Mouse (Mus musculus): ENCODE measurements around the gene Simc1.
"Not testable (repeated sequence)": the region's sequence is repeated elsewhere in the genome, so short reads cannot be mapped to it uniquely, and the experiment has no call there.

Simc1 gene

GRCm38 (mm10) chr13:54503604-54504521 lies at the start of gene Simc1:
TSS of gene Simc1 (plus strand) at chr13:54503779.
- DNase-seq: peak; percentile 63 to 66

DNA sequence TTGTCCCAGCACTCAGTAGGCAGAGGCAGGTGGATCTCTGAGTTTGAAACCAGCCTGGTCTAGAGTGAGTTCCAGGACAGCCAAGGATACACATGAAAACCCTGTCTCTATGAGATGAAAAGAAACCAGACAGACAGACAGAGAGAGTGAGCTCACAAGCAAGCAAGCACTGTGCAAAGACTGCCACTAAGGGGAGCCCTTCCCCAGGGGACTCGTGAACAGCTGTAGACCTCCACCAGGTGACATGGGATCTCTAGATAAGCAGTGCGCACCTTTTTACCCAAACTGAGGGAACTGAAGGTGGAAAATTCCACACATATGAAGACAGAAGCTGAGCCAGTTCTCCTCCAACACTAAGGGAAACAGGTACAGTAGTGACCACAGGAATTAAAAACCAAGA lies 46.5 kb upstream of the Simc1 start:
- peak in 1 of 2 experiments; percentile 20 for DNase-seq

DNA sequence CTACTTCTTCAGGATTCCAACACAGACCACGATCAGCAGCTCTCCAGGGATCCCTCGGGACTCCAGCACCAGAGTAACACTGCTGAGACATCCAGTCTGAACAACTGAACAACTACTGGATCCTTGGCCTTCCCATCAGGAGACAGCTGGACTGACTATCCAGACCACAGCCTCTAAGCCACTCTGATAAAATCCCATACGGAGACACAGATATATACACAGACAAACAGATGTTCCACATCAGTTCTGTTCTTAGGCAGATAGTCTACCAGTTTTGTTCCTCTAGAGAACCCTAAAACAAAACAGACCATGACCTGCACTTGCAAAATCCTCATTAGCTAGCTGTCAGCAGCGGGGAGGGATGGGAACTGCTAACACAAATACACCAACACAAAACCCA lies 44.3 kb upstream of the Simc1 start:
- DNase-seq: no peak

DNA sequence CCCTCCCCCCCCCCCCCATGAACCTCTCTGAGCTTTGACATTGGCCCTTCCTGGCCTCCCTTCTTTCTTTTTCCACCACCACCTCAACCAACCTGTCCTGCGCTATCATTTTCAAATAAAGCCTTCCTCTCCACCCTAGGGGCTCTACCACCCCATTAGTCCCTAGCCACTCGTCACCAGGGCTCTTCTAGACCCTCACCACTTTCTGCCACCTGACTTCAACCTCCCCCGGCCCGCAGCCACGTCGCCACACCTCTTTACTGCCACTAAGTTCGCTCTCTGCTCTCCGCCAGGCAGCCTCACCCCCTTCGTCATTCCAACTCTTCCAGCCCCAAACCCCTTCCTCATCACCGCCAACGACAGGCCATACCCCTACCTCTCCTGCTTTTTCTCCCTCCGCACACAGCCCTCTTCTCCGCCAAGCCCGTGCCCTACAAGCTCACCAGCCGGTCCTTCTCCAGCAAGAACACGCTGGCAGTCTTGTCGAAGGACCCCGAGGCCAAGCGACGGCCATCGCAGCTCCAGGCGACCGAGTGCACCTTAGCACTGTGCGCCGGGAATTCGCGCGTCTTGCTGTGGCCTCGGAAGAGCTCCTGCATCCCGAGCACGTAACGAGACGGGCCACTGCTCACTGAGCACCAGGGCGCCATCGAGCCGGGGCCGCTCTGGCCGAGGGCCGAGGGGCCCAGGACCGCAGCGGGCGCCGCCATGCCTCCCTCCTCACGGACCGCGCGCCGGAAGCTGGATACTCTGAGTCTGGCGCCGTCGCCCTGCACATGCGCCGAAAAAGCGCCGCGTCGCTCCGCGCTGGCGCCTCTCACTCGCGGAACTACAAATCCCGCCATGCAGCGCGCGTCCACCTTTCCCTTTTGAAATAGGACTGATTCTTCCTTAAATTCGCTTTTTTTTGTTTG lies 35.2 kb upstream of the Simc1 start, which contains the start of gene Thoc3:
Gene Thoc3 (minus strand): TSS at position 752 of the 914 bp plus-strand sequence.
- DNase-seq: peak; percentile 90 to 91

DNA sequence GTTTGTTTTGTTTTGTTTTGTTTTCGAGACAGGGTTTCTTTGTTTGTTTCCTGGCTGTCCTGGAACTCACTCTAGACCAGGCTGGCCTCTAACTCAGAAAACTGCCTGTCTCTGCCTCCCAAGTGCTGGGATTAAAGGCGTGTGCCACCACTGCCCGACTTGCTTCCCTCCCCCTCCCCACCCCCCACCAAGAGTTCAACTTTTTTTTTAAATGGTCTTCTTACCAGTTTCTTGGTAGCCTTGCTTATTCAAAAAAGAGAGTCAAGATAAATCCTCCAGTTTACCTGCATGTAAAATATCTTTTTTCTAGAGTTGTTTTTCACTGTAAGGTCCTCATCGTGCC lies 34.6 kb upstream of the Simc1 start:
- no peak for DNase-seq

DNA sequence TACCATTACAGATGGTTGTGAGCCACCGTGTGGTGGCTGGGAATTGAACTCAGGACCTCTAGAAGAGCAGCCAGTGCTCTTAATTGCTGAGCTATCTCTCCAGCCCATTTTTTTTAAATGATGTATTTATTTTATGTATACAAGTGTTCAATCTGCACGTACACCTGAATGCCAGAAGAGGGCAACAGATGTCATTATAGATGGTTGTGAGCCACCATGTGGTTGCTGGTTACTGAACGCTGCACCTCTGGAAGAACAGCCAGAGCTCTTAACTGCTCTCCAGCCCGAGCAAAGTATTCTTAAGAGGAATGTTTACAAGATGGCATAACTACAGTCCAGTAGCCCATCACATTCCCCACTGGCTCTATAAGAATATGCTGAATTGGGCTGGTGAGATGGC lies 31.6 kb upstream of the Simc1 start:
- no peak for DNase-seq

GRCm38 (mm10) chr13:54474996-54475395 lies 28.6 kb upstream of the Simc1 start:
- DNase-seq: no peak

GRCm38 (mm10) chr13:54475702-54476101 lies 27.9 kb upstream of the Simc1 start:
- no peak for DNase-seq

DNA sequence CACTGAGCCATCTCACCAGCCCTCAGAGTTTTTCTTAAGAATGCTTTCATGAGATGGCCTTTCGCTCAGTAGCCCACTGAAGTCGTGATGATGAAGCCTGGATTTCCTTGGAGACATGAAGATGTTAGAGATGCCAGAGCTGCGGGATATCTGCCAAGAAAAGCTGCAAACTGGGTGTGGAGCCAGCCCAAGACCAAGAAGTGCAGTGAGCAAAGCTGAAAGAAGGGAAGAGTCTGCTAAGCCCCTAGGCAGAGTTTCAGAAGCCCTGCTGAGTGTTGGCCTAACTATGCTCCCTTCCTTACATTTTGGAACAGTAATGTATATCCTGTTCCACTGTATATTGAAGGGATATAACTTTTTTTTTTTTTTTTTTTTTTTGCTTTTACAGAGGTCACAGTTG lies 24.3 kb upstream of the Simc1 start:
- DNase-seq: peak; percentile 20 to 25

GRCm38 (mm10) chr13:54481498-54481897 lies 22.1 kb upstream of the Simc1 start:
- DNase-seq: no peak

DNA sequence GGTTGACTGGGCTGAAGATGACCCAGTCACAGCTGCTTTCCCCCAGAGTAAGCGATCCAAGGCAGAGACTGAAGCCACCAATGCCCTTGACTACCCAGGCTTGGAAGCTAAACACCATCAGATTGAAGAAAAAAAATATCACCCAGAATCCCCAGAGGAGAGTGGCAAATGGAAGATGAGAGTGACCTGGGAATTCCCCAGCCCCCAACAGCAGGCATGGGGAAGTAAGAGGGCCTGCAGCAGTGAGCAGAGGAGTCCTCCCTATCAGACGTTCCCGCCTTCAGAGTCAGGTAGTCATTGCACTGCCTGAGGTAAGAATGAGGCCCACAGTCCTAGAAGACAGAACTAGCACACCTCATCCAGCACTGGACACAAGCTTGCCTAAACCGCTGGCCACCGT lies 13.2 kb upstream of the Simc1 start:
- DNase-seq: no peak

DNA sequence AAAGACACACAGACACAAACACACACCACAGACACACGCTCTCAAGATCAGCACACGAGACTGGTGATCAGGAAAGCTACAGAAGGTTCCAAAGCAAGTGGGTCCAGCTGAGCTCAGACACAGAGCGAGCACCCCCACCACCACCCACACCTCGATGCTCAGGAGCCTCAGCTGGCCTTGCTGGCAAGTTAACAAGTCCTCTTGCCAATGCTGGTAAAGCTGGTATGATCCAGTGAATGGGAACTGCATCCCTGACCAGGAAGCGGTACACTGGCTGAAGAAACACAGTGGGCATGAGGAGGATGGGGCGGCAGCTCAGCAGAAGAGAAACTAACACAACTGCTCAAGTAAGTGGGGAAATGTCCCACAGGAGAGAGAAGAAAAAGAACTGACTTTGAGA lies 12.2 kb upstream of the Simc1 start:
- no peak for DNase-seq

- DNase-seq: not testable (repeated sequence)
Observed at GRCm38 (mm10) chr13:54499551-54499950, 4.0 kb upstream of the Simc1 start.

GRCm38 (mm10) chr13:54501352-54501751 lies 2.2 kb upstream of the Simc1 start:
- no peak for DNase-seq

GRCm38 (mm10) chr13:54501957-54502690 lies 1.5 kb upstream of the Simc1 start:
- no peak for DNase-seq

- DNase-seq: no peak
Observed at GRCm38 (mm10) chr13:54503278-54503603, 338 bp upstream of the Simc1 start.

GRCm38 (mm10) chr13:54504611-54505260 lies 1.2 kb downstream of the Simc1 start:
- no peak for DNase-seq

GRCm38 (mm10) chr13:54505920-54506319 lies 2.3 kb downstream of the Simc1 start:
- DNase-seq: no peak

- DNase-seq: peak in 1 of 2 experiments; percentile 14
Observed at GRCm38 (mm10) chr13:54520221-54520620, 16.6 kb downstream of the Simc1 start.

DNA sequence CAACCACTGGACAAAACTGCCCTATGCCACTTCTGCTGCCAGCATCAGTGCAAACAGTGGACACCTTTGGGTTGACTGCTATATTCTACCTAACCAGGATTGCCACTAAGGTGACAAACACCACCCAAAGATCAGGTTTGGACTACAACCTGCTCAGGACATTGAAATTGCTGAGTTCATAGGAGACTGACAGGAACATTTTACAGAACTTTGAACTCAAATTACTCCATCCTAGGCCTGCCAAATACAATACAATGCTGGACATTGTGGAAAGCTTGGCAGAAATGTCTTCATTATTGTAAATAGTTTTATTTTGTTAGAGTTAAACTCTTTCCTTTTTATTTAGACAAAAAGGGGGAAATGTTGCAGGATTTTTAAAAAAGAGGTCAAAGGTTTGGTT lies 17.6 kb downstream of the Simc1 start:
- DNase-seq: no peak

GRCm38 (mm10) chr13:54527140-54527539 lies 23.6 kb downstream of the Simc1 start:
- DNase-seq: no peak

DNA sequence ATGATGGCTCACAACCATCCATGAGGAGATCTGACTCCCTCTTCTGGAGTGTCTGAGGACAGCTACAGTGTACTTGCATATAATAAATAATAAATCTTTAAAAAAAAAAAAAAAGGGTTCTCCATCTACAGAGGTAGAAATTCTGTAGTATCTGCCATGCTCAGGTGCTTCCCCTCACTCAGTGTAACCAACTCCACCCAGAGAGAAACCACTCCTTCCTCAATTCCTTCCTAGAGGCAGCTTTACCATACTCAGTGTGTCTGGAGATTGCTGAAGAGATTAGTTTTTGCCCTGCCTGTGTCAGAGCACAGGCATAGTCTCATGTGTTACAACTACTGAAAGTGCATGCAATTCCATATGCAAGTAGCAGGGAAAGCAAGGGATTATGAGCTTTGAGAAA lies 28.6 kb downstream of the Simc1 start:
- no peak for DNase-seq

- DNase-seq: no peak
Observed at GRCm38 (mm10) chr13:54548036-54548435, 44.5 kb downstream of the Simc1 start.

Data from cerebellum, postnatal 36 days (tissue).